Mouse (Mus musculus) erythroblast, adult 5-6 weeks (primary cell): ENCODE data around the gene Slc28a1. TPM values are rescaled to one million over a fixed set of nuclear protein-coding genes. Genes with fewer than 3 reads are reported as not detected.
"Not testable (repeated sequence)": the region's sequence is repeated elsewhere in the genome, so short reads cannot be mapped to it uniquely, and the experiment has no call there.

Experiments used
- ATAC-seq: replicated peaks from 2 replicates; pipeline ENCODE4 v1.8.0; 2016; ENCODE audit warnings: moderate number of reproducible peaks, mild to moderate bottlenecking, moderate TSS enrichment, inconsistent platforms; ENCODE audit not compliant: poor library complexity, low FRiP score, severe bottlenecking
- total RNA-seq, 2 experiments: library from RNA; stranded (forward) in 1 of 2; stranded (reverse) in 1 of 2; fragments of 150-400 nt in 1 of 2; fragments of 200-764, 138-1000 nt in 1 of 2; gene quantifications; 2 replicates each; pipeline versions ENCODE4 v1.2.3 to v1.2.4; 2015 to 2017; ENCODE audit warnings: low replicate concordance in 2 of 2

Gene Slc28a1
- total RNA-seq, 2 experiments from 2014 or later: 0.26 TPM; not detected in 1

DNA sequence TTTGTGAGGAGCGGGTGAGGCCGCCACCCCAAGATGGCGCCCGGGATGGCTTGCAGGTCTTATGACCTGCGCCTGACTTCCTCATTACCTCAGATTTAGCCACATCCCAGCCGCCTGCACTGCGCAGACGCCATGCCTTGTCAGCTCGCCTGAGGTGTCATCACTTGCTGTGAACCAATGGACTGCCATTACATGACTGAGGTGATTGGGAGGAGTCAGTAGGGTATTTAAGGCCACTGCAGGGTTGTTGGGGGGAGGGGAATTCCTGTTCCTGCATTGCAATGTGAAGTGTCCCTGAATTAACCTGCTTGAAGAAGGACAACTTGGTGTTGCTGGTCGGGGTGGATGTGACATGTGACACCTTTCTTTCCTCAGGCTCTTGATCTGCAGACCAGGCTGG lies 89.0 kb downstream of the Slc28a1 start:
- not testable (repeated sequence) for ATAC-seq

DNA sequence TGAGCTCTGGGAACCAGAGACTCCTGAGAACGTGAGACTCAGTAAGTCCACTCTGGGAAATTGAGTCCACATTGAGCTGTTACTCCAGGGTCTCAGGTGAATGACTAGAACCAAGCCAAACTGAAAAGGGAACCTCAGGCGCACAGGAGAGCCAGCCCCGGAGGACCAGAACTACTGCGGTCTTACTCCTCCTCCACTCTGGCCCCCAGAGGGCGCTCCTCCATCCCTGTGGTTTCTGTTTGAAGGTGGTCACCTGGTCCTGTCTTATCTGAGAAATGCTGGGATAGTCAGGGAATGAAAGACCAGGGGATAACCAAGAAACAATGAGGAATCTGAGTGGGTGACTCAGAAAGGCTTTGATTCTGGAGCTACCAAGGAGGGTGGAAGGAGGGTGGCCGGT lies 94.3 kb downstream of the Slc28a1 start:
- ATAC-seq: no peak

- ATAC-seq: no peak
Observed at GRCm38 (mm10) chr7:81209979-81210685, 95.5 kb downstream of the Slc28a1 start.

- ATAC-seq: no peak
Observed at GRCm38 (mm10) chr7:81211760-81212159, 97.2 kb downstream of the Slc28a1 start.

- ATAC-seq: no peak
Observed at GRCm38 (mm10) chr7:81212261-81212681, 97.7 kb downstream of the Slc28a1 start.

- no peak; the same call in 1 of the 2 replicates for ATAC-seq
Observed at GRCm38 (mm10) chr7:81212697-81213346, 98.2 kb downstream of the Slc28a1 start.

- ATAC-seq: no peak
Observed at GRCm38 (mm10) chr7:81213347-81214152, 99.0 kb downstream of the Slc28a1 start, which contains the start of gene Pde8a. TSS of gene Pde8a (plus strand) at chr7:81213596.

DNA sequence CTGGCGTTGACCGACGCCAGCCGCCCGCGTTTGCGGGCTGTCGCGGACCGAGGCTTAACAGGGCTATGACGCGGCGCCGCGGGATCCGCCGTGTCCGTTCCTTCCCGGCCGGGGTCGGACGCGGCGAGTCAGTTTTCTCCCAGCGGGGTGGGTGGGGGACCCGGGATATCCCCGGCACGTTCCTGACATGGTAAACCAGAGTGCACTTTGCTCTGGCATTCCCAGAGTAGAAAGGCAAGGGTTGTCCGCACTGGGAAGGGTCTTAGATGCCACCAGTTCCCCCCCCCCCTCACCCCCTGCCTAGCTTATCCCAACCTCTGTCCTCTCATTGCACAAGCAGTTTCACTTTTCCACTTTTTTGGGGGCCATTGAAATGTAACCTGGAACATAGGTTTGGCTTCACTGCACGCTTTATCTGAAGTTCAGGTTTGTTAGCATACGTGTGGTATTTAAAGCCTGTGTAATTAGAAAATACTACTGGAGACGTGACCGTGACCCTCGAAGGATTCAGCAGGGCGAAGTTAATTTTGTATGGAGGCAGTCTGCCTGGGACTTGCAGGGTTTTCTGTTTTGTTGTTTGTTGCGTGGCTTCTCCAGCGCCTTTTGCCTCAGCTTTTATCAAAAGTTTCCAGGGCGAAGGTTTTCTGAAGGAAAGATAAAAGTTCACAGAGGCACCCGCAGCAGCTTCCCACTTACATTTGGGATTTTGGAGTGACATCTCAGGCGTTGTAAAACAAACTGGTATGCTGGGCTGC lies 99.7 kb downstream of the Slc28a1 start:
- no peak for ATAC-seq

- no peak for ATAC-seq
Observed at GRCm38 (mm10) chr7:81215950-81216349, 101.4 kb downstream of the Slc28a1 start.

GRCm38 (mm10) chr7:81219321-81219720 lies 104.7 kb downstream of the Slc28a1 start:
- no peak for ATAC-seq

Other genes with a start within 250 kb of the Slc28a1 start
- 6.7 and 9.0 TPM in 2 replicates for gene Wdr73, start 213.5 kb upstream of the Slc28a1 start, total RNA-seq (2015; ENCODE audit: low replicate concordance)
- 3.2 and 10.3 TPM in 2 replicates for gene Wdr73, start 213.5 kb upstream of the Slc28a1 start, total RNA-seq (2017; ENCODE audit: low replicate concordance)
- not detected in 2 replicates for gene Nmb, start 209.7 kb upstream of the Slc28a1 start, total RNA-seq (2015; ENCODE audit: low replicate concordance)
- gene Nmb, start 209.7 kb upstream of the Slc28a1 start, total RNA-seq (2017; ENCODE audit: low replicate concordance): 7.9 TPM in 1 of 2 replicates, not detected in the other
- gene Sec11a, start 167.0 kb upstream of the Slc28a1 start, total RNA-seq (2015; ENCODE audit: low replicate concordance): 65.3 and 70.2 TPM in 2 replicates
- 65.7 and 80.3 TPM in 2 replicates for gene Sec11a, start 167.0 kb upstream of the Slc28a1 start, total RNA-seq (2017; ENCODE audit: low replicate concordance)
- 9.4 and 10.4 TPM in 2 replicates for gene Zfp592, start 121.1 kb upstream of the Slc28a1 start, total RNA-seq (2015; ENCODE audit: low replicate concordance)
- gene Zfp592, start 121.1 kb upstream of the Slc28a1 start, total RNA-seq (2017; ENCODE audit: low replicate concordance): 13.8 and 17.7 TPM in 2 replicates
- gene Alpk3, start 57.2 kb upstream of the Slc28a1 start, total RNA-seq (2015; ENCODE audit: low replicate concordance): not detected in 2 replicates
- 0.14 TPM in 1 of 2 replicates, not detected in the other for gene Alpk3, start 57.2 kb upstream of the Slc28a1 start, total RNA-seq (2017; ENCODE audit: low replicate concordance)
- gene Pde8a, start 98.8 kb downstream of the Slc28a1 start, total RNA-seq (2015; ENCODE audit: low replicate concordance): 6.3 and 6.5 TPM in 2 replicates
- 1.5 and 5.9 TPM in 2 replicates for gene Pde8a, start 98.8 kb downstream of the Slc28a1 start, total RNA-seq (2017; ENCODE audit: low replicate concordance)
- 779 and 843 TPM in 2 replicates for gene Rps17, start 230.5 kb downstream of the Slc28a1 start, total RNA-seq (2015; ENCODE audit: low replicate concordance)
- gene Rps17, start 230.5 kb downstream of the Slc28a1 start, total RNA-seq (2017; ENCODE audit: low replicate concordance): 542 and 565 TPM in 2 replicates